Mouse (Mus musculus): ENCODE results near the gene A930004D18Rik.

A930004D18Rik gene

DNA sequence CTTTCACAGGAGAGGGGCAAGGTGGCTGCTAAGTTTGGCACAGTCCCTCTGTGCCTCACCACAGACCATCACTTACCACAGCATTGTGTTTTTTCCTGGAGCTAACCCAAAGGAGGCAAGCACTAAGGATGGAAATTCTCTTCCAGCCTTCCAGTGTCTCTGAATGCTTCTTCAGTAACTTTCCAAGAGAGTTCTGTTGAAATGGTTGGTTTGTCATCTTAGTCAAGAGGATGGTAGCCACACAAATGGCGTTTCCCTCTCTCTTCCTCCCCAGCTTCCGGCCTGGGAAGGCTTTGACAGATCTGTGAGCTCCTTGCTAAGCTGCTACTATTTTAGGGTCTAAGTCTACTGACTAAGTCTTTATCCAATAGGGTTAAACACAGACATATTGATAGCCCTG is at the start of gene A930004D18Rik:
Gene A930004D18Rik, minus strand, starts transcription at position 247 of the 400 bp plus-strand sequence.
- in situ Hi-C loops (cut with MboI, MseI): no loop called here

DNA sequence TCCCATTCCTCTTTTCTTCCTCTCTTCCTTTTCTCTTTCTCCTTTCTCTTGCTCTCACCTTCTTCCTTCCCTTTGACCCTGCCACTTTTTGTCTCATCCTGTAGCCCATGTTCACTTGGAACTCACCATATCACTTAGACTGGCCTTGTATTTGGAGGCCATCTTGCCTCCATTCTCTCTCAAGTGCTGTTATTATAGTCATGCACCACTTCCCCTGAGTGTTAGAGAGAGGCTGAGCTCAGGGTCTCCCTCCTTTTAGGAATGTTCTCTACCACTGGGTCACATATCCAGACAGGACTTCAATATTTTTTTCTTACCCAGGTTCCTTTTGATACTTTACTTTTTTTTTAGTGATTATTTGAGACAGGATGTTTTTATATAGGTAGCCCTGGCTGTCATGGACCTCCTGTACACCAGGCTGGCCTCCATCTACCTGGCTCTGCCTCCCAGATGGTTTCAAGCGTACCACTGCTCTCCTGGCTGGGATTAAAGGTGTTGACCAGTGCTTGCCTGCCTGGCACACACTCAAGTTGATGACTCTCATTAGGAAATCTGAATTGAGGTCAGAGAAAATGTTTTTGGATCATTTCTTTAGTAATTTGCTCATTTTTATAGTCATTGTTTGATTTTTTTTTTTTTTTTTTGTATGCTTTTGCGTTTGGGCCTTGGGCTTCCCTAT is 42.8 kb upstream of the A930004D18Rik start:
- in situ Hi-C loops (cut with MboI, MseI): no loop called here

- in situ Hi-C loops (cut with MboI, MseI): no loop called here
Measured at GRCm38 (mm10) chr2:18071947-18072346, 34.4 kb upstream of the A930004D18Rik start.

- in situ Hi-C loops (cut with MboI, MseI): no loop called here
Measured at GRCm38 (mm10) chr2:18068071-18068796, 30.7 kb upstream of the A930004D18Rik start.

- in situ Hi-C loops (cut with MboI, MseI): no loop called here
Measured at GRCm38 (mm10) chr2:18066436-18066835, 28.9 kb upstream of the A930004D18Rik start.

DNA sequence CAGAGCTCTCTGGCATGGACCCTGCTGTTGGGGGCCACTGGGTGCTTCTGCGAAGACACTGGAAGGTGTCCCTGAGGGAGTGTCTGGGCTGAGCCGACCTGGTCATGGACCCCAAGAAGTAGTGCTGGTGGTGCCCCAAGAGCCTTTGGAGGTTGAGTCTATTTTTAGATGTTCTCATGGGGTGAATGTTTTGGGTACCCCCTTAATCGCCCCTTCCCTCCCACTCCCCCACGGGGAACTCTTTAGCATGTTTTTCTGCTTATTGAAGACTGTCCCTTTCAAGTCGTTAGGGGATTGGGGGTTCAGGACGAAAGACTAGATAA is 28.1 kb upstream of the A930004D18Rik start:
- in situ Hi-C loops (cut with MboI, MseI): no loop called here

- in situ Hi-C loops (cut with MboI, MseI): no loop called here
Measured at GRCm38 (mm10) chr2:18064941-18065707, 27.6 kb upstream of the A930004D18Rik start.

- in situ Hi-C loops (cut with MboI, MseI): no loop called here
Measured at GRCm38 (mm10) chr2:18064356-18064858, 26.9 kb upstream of the A930004D18Rik start.

- in situ Hi-C loops (cut with MboI, MseI): no loop called here
Measured at GRCm38 (mm10) chr2:18063763-18064251, 26.3 kb upstream of the A930004D18Rik start.

- in situ Hi-C loops (cut with MboI, MseI): no loop called here
Measured at GRCm38 (mm10) chr2:18060396-18060795, 22.9 kb upstream of the A930004D18Rik start.

GRCm38 (mm10) chr2:18059891-18060290 is 22.4 kb upstream of the A930004D18Rik start:
- in situ Hi-C loops (cut with MboI, MseI): loop anchor here (10.0 kb wide), 1 partner anchor 1585 kb away; no protein-coding TSS in a partner anchor

- in situ Hi-C loops (cut with MboI, MseI): loop anchor here (10.0 kb wide), 1 partner anchor 1586 kb away; no protein-coding TSS in a partner anchor
Measured at GRCm38 (mm10) chr2:18059063-18059462, 21.5 kb upstream of the A930004D18Rik start.

DNA sequence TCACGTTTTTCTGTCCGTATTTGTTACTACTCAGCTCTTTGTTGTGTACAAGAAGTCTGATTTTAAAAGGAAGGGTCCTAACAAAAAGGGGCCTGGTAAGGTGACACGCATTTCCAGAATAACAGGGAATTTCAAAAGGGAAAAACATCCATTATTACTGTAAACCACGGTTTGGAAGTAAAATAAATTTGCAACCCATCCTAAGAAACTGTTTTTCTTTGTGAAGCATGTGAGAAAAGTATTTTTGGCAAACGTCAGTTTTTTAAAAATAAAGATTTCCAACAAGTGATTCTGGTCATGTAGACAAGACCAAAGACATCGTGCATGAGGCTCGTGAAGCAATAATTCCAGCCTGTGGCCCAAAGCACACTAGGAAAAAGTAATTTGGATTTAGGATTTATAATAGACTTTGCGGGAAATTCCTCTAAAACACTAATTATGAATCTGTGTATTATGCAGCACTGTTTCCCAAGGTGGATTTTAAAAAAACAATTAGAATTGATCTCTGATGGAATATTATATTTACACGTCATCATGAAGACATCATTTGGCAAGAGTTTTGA is 20.7 kb upstream of the A930004D18Rik start:
- in situ Hi-C loops (cut with MboI, MseI): loop anchor here (10.0 kb wide), 1 partner anchor 1587 kb away; no protein-coding TSS in a partner anchor

- in situ Hi-C loops (cut with MboI, MseI): loop anchor here (10.0 kb wide), 1 partner anchor 1587 kb away; no protein-coding TSS in a partner anchor
Measured at GRCm38 (mm10) chr2:18057336-18058145, 20.0 kb upstream of the A930004D18Rik start.

- in situ Hi-C loops (cut with MboI, MseI): loop anchor here (10.0 kb wide), 1 partner anchor 1588 kb away; no protein-coding TSS in a partner anchor
Measured at GRCm38 (mm10) chr2:18056786-18057255, 19.3 kb upstream of the A930004D18Rik start.

DNA sequence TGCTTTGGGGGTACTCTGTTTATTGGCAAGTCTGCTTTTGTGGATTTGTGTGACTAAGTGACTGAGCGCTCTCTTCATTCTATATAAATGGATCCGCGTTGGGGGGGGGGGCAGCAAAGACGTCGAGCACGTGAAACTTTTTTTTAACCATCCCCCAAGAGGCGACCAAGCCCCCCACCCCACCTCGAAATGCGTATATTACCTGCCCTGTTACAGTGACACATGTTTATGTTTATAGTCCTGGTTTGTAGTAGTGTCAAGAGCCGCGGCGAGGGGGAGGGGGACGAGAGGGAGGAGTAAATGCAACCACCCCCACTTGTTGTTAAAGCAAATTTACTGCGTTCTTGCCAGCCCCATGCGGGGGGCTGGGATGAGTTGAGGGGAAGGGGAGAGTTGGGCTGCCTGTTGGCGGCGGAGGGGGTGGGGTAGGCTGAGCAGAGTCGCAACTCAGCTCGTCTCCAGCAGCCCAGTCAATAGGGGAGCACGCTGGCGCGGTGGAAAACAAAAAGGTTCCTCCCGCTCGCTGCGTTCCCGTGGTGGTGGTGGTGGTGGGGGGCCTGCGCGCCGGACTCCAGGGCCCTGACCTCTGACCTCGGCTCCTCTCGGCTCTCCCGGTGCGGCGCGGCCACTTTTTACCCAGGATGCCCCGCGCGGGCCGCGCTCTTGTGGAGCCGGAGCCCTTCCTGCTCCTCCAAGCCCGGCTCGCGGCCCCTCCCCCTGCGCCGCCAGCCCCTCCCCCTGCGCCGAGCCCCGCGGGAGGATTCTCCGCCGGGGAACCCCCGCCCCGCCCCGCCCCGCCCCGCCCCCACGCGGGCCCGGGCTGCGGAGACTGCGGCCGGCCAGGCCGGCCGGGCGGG is 18.6 kb upstream of the A930004D18Rik start:
- in situ Hi-C loops (cut with MboI, MseI): loop anchor here (10.0 kb wide), 1 partner anchor 1589 kb away; no protein-coding TSS in a partner anchor

- in situ Hi-C loops (cut with MboI, MseI): loop anchor here (10.0 kb wide), 1 partner anchor 1590 kb away; no protein-coding TSS in a partner anchor
Measured at GRCm38 (mm10) chr2:18055016-18055928, 17.7 kb upstream of the A930004D18Rik start, which contains the start of gene Mllt10. Gene Mllt10 (plus strand): TSS chr2:18055237.

- in situ Hi-C loops (cut with MboI, MseI): loop anchor here (10.0 kb wide), 1 partner anchor 1591 kb away; no protein-coding TSS in a partner anchor
Measured at GRCm38 (mm10) chr2:18053951-18054530, 16.5 kb upstream of the A930004D18Rik start.
